Mouse (Mus musculus): ENCODE results near the gene Olfr308. TPM values are rescaled to one million over a fixed set of nuclear protein-coding genes. Genes with fewer than 3 reads are reported as not detected.
"Not testable (repeated sequence)": the region's sequence is repeated elsewhere in the genome, so short reads cannot be mapped to it uniquely, and the experiment has no call there.

Gene Olfr308
- total RNA-seq (2022), result not detected

- no peak for DNase-seq (ENCODE audit: low spot score in 2 of 2)
Measured at GRCm38 (mm10) chr7:86325530-86325929, at the start of gene Olfr308. Olfr308 (minus strand) TSS chr7:86325630.

- DNase-seq (ENCODE audit: low spot score in 2 of 2), result no peak
Measured at GRCm38 (mm10) chr7:86366828-86367227, 41.4 kb upstream of the Olfr308 start, which contains the start of gene Olfr305. Olfr305 (minus strand) TSS chr7:86366928.

GRCm38 (mm10) chr7:86346296-86346695 is 20.9 kb upstream of the Olfr308 start:
- not testable (repeated sequence) for DNase-seq (ENCODE audit: low spot score in 2 of 2)

GRCm38 (mm10) chr7:86344253-86344652 is 18.8 kb upstream of the Olfr308 start:
- no peak for DNase-seq (ENCODE audit: low spot score in 2 of 2)

- DNase-seq (ENCODE audit: low spot score in 2 of 2), result no peak
Measured at GRCm38 (mm10) chr7:86342881-86343565, 17.6 kb upstream of the Olfr308 start.

- DNase-seq (ENCODE audit: low spot score in 2 of 2), result no peak
Measured at GRCm38 (mm10) chr7:86337486-86337885, 12.1 kb upstream of the Olfr308 start, which contains the start of gene Olfr307. Olfr307 (minus strand) TSS chr7:86337586.

GRCm38 (mm10) chr7:86321323-86321722 is 4.1 kb downstream of the Olfr308 start:
- DNase-seq (ENCODE audit: low spot score in 2 of 2), result no peak

- no peak for DNase-seq (ENCODE audit: low spot score in 2 of 2)
Measured at GRCm38 (mm10) chr7:86313608-86314007, 11.8 kb downstream of the Olfr308 start, which contains the start of gene Olfr309. Olfr309 (minus strand) TSS chr7:86313708.

- no peak for DNase-seq (ENCODE audit: low spot score in 2 of 2)
Measured at GRCm38 (mm10) chr7:86277072-86277471, 48.4 kb downstream of the Olfr308 start, which contains the start of gene Olfr310. Olfr310 (minus strand) TSS chr7:86277172.

Small RNA genes within 50 kb of the gene (microRNA-seq; reads per million reads assigned to microRNA genes)
- not detected for gene Gm23192

Other genes starting within 250 kb of the Olfr308 start
- gene Vmn2r75, start 153.9 kb downstream of the Olfr308 start, total RNA-seq (2022), result not detected
- gene Vmn2r76, start 79.3 kb downstream of the Olfr308 start, total RNA-seq (2022), result not detected
- not detected for gene Olfr310, start 48.5 kb downstream of the Olfr308 start, total RNA-seq (2022)
- not detected for gene Olfr309, start 11.9 kb downstream of the Olfr308 start, total RNA-seq (2022)
- not detected for gene Olfr307, start 12.0 kb upstream of the Olfr308 start, total RNA-seq (2022)
- gene Olfr305, start 41.3 kb upstream of the Olfr308 start, total RNA-seq (2022), result not detected
- gene Olfr304, start 61.0 kb upstream of the Olfr308 start, total RNA-seq (2022), result not detected
- not detected for gene Olfr303, start 72.2 kb upstream of the Olfr308 start, total RNA-seq (2022)
- not detected for gene Olfr301, start 78.2 kb upstream of the Olfr308 start, total RNA-seq (2022)
- not detected for gene Olfr299, start 134.3 kb upstream of the Olfr308 start, total RNA-seq (2022)
- gene Olfr298, start 166.9 kb upstream of the Olfr308 start, total RNA-seq (2022), result not detected
- not detected for gene Olfr297, start 194.3 kb upstream of the Olfr308 start, total RNA-seq (2022)